Mouse (Mus musculus): ENCODE results near the gene Ptbp3.

The Ptbp3 gene

DNA sequence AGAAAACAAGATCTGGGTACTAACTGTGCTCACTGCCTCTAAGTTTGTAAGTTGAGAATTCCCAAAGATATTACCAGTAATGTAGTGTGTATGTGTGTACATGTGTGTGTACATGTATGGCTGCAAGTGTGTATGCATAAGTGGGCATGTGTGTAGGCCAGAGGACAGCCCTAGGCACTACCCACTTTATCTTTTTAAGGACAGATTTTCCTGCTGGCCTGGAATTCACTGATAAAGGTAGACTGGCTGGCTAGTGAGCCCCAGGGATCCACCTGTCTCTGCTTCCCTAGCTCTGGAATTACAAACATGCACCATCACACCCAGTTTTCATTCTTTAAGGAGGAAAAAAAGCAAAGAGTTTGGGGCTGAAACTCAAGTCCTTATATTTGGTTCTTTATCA is 6.0 kb upstream of the Ptbp3 start:
- DNase-seq (ENCODE audit: low spot score): no peak

DNA sequence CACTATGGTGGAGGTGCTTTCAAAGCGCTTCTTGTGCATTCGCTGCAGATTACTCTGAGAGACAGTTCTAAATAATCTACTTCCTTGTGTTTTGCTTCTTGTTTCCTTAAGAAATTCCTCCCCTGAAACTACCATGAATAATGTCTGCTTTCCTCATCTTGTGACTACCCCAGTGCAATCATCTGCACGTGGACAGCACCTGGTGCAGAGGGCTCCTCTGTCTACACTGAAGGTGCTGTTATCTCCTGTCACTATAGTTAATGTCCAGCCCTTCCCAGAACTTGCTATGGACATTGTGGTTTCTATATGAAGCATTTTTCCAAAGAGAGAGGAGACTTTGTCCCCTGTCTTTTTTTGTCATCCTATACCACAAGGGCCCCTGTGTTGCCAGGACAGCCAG is 4.4 kb upstream of the Ptbp3 start:
- DNase-seq (ENCODE audit: low spot score): no peak

DNA sequence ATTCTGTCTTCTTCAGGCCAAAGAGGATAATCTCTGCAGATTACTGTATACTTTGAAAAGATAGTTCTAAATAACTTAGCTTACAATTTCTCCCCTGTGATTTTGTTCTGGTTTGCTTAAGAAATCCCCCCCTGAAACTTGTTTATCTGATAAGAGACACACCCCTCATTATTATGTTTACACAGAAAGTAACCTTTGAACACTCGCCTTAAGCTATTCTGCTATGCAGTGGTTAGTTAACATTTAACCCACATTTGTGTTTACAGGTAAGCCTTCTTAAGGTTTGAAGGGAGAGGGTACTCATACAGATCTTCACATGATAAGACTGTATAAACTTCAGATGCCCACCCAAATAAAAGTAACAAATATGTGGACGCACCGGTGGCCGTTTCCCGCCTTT is 3.7 kb upstream of the Ptbp3 start:
- DNase-seq (ENCODE audit: low spot score): no peak

DNA sequence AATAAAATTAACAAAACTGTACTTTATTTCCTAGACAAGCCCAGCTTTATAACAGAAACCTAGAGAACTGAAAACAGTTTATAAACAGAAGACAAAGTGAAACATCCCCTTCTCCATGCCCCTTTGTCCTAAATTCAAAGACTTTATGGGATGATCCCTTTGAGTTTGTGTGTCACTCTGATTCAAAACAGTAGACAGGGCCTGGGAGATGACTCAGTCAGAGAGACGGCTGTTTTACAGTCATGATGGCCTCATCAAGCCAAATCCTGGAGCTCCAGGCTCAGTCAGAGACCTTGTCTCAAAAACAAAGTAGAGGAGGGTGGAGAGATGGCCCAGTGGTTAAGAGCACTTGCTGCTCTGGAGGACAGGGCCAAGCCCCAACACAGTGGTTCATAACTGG is 2.7 kb upstream of the Ptbp3 start:
- DNase-seq (ENCODE audit: low spot score): no peak

DNA sequence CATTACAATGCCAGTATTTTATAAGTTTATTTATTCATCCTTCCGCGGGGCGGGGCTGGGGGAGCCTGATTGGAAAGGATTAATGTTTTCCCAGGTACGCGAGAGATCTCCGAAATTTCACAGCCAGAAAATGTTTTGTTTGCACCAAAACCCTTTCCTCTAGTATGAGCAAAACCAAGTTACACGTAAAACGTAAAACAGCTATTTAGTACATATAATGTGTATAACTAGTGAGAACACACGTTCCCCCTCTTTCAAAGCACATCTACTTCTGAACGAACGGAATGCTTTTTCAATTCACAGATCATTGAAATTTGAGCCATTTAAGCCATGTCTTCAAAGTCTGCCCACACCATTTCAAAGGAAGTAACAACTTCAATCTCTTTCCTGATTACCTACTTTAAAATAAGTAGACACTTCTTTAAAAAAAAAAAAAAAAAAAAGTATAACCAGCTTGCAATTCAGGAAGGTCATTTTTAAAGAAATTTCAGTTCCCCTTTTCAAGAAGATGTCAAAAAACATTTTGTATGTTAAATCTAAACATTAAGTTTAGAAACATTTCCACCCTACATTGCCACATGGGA is 905 bp upstream of the Ptbp3 start:
- no peak for DNase-seq (ENCODE audit: low spot score)

DNA sequence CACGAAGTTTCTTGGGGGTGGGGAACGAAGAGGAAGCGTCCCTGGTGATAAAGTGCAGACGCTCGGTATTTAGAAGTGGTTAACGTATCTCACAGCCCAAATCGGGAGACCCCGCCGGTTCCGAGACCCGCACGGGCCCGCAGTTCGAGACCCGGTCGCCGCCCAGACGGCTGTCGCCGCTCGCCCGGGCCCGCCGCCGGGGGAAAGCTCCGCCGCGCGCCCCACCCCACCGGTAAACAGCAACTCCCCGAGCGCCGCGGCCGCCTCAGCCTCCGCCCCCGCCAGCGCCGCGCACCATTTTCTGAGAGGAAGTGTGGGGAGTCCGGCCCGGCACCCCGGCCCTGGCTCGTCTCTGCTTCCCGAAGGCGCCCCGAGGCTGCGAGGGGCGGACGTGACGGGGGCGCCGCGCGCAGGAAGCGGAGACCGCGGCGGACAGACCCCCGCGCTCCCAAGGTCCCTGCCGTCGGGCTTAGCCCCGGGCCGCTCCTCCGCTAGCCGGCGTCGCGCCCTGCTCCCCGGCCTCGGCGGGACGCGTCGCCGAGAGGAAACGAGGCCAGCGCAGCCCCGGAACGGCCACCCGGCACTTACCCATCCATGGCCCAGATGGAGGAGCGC is 497 bp downstream of the Ptbp3 start:
- peak; percentile 57 for DNase-seq (ENCODE audit: low spot score)

DNA sequence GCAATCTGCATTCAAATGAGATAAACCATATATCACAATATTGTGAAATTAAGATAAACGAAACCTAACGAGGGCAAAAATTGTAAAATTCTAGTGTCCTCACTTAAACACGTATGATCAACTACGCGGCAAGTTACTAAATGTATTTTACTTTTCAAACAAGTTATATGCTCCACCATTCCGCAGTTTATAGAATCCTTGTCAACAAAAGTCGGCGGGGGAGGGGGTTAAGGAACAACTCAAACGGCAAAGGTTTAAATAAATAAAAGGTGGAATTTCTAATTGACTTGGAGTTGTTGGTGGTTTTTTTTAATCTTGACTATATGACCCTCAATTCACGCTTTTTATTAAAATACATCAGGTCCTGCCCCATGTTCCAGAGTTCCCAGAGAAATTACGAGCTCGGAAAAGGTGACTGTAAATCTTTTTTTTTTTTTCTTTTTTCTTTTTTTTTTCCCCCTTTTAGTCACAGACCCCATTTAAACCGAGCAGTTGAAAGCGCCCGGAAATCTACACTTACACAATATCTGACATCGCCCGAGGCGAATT is 1.1 kb downstream of the Ptbp3 start:
- no peak for DNase-seq (ENCODE audit: low spot score)

DNA sequence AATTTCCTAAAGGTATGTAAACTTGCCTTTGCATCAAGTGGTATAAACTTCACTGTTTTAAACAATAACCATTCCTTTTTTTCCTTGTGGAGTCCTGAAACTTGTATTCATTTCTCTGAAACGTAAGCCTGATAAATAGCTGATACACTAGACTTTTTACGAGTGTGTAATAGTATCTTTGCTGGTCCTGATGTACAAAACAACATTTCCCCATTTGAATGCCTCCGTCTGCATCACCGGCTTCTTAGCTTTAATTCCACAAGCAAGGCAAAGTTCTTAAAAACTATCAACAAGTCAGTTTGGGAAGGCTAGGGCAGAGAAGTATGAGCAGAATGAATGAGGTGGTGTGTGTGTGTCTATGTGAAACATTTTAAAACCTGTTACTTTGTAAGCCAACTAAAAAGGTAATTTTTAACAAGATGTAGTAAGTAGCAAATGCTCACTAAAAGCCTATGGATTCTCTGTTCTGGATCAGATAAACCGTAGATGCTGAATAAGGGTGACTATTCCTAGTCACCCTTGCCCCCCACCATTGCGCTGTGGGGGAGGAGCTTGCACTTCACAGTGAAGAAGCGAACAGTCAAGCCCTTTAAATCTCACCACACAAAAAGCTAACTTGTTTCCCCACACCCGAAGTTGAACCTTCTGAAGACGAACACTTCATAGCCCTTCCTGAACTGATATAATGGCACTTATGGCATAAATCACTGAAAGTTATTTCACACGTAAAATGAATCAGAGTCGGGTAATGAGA is 1.9 kb downstream of the Ptbp3 start:
- DNase-seq (ENCODE audit: low spot score): peak; percentile 31

DNA sequence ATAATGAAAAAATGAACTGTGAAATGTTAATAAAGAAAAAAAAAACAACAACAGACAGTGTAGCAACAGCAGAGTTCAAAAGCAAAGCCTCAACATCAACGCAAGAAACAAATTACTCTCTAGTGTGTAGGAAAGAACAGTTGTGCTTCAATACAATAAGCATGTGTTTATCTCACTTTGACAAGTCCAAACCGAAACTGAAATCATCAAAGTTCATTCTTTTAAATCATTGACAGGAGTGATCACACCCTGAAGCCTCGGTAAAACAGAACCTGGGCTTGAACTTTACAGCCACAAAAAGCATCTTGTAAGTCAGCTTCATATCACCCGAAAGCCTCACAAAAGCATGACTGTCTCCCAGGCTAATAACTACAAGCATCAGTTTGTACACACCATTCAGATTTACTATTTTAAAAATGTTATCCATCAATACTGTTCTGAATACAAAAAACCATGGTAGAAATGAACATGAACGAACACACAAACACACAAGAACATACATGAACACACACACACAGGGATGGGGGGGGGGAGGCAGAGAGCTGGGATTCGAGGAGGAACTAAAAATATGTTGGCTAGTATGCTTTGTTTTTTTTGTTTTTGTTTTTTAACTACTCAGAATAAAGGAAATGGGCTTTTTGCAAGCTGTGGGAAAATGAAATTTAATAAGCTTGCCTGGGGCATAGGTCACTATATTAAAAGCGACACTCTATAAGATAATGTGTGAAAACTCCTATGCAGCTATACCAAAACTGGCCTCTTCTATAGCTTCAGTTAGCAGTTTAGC is 2.7 kb downstream of the Ptbp3 start:
- no peak for DNase-seq (ENCODE audit: low spot score)

DNA sequence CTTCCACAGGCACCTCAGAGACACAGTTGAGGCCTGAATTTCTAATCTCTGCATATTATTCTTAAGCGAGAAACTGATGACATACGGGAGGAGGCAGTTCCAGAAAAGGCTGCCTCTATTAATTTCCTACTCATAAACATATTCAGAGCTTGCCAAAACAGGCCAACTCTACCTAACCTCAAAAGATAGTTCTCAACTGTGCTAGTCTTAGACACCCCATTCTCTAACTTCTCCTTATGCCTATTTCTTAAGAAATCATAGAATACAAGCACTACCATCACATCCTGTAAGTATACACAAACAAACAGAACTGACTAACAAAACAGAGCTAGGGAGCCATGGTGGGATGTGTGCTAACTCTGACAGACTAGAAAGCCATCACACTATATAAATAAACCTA is 4.5 kb downstream of the Ptbp3 start:
- no peak for DNase-seq (ENCODE audit: low spot score)

DNA sequence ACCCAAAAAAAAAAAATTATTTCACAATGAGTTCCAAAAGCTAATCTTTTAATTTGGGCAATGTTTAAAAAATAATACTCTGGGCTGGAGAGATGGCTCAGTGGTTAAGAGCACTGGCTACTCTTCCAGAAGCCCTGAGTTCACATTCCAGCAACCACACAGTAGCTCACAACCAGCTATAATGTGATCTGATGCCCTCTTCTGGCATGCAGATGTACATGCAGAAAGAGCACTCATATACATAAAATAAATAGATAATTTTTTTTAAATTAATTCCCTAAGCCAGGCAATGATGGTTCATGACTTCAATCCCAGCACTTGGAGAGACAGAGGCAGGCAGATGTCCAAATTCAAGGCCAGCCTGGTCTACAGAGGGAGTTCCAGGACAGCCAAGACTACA is 6.2 kb downstream of the Ptbp3 start:
- no peak for DNase-seq (ENCODE audit: low spot score)

DNA sequence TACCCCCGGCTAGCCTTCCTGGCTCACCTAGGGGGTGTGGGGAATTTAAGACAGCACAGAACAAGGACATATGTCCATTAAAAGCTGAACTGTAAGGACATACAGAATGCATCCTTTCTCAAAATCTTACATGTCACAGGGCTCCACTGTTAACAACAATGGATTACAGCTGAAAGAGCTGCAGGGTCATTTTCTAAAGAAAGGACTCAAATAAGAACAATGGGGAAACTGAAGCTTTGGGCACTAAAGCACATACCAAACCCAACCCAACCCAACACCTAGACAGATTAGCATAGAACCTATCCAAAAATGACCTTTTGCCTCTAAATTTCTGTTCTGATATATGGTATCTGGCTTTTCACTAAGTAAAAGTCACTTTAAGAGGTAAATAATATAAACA is 12.9 kb downstream of the Ptbp3 start:
- DNase-seq (ENCODE audit: low spot score): no peak

DNA sequence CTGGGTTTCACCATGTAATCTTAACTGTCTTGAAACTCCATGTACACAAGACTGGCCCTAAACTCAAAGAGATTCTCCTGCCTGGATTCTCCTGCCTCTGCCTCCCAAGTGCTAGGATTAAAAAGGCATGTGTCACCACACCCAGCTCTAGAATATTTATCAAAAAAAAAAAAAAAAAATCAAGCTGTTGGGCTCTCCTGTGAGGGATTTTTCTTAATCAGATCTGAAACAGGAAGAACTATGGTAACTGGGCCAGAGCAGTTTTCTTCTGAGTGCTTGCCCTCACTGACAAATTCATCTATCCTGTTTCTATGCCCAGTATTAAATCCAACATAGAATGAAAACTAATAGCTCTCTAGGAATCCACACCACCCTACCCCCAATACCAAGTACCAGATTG is 13.5 kb downstream of the Ptbp3 start:
- DNase-seq (ENCODE audit: low spot score): no peak

DNA sequence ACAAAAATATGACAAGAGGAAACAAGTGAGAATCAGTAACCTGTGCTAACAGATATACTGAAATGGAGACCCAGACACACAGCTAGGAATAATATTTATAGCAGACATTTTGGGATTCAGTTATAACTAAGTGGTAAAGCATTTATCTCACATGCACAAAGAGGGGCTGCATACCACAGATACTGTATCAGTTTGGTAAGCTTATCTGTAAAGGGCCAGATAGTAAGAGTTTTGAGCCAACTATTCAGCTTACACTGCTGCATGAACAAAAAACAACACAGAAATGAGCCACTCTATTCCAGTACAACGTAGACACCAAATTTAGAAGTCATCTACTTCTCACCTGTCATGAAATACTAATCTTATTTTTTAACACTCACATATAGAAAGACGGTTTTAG is 15.9 kb downstream of the Ptbp3 start:
- no peak for DNase-seq (ENCODE audit: low spot score)

DNA sequence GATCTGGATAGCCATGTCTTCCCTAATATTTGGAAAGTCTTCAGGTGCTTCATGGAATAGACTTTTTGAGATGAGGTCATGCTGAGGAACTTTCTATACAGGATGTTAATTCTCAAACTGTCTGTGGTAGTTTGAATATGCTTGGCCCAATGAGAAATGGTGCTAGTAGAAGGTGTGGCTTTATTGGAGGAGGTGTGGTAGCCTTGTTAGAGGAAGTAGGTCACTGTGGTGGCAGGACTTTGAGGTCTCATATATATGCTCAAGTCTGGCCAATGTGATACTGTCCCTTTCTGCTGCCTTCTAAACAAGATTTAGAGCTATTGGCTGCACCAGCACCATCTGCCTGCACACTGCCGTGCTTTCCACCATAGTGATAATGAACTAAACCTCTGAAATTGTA is 18.0 kb downstream of the Ptbp3 start:
- no peak for DNase-seq (ENCODE audit: low spot score)

DNA sequence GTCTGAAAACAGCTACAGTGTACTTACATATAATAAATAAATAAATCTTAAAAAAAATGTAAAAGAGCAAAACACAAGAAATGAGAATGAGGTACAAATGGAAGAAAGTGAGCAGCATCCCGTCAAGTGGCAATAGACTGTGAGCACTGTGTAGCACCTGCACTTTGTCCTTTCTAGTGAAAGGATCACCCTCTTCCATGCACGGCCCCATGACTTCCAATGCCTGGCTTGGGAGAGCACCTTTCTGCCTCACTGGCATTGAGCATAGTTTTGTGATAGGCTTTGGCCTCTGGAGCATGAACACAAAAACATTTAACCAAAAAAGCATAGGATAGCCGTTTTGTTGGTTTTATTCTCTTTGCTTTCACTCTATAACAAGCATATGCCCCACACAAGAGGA is 21.7 kb downstream of the Ptbp3 start:
- no peak for DNase-seq (ENCODE audit: low spot score)

DNA sequence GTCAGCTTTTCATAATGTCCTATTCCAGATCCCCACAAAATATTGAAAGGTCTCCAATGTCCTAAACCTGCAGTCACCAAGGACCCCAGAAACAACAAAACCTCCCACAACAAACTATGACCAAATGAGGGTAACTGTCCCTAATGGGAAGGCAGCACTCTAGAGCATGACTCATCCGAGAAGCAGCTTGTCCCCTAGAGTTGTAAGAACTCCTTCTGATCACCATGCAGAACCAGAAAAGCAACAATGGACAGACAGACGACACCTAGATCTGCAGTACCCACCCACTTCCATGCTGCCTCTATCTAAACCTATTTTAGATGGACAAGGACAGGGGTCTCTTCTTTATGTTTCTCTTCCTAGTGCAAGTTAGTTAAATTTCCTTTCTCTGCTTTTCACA is 22.4 kb downstream of the Ptbp3 start:
- DNase-seq (ENCODE audit: low spot score): no peak

DNA sequence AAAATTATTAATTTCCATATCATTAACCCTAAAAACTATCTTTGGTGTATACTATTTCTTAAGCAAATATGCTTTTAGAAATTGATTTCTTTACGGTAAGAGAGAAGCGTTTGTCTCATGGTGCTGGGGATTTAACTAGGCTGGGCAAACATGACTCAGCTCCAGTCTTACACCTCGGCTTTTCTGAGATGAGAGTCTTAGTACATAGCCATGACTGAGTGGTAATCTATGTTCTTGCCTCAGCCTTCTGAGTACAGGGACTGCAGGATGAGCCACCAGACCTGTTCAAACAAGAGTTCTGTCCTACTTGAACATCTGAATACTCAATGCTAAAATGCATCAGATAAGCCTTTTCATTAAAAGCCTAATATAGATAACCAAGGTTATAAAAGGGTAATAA is 24.3 kb downstream of the Ptbp3 start:
- DNase-seq (ENCODE audit: low spot score): no peak

DNA sequence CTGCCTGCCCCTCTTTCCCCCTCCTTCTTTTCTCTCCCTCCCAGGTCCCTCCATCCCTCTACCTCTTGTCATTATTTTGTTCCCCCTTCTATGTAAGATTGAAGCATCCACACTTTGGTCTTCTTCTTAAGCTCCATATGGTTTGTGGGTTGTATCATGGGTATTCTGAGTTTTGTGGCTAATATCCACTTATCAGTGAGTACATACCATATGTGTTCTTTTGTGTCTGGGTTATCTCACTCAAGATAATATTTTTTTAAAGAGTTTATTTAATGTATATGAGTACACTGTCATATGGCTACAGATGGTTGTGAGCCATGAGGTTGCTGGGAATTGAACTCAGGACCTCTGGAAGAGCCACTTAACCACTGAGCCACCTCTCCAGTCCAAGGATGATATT is 38.8 kb downstream of the Ptbp3 start:
- no peak for DNase-seq (ENCODE audit: low spot score)

DNA sequence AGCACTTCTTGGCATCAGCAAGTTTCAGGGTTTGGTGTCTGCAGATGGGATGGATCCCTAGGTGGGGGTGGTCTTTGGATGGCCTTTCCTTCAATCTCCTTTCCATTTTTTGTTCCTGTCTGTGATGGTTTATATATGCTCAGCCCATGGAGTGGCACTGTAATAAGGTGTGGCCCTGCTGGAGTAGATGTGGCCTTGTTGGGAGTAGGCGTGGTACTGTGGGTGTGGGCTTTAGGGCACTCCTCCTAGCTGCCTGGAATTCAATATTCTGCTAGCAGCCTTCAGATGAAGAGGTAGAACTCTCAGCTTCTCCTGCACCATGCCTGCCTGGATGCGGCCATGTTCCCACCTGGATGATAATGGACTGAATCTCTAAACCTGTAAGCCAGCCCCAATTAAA is 39.6 kb downstream of the Ptbp3 start:
- DNase-seq (ENCODE audit: low spot score): no peak

DNA sequence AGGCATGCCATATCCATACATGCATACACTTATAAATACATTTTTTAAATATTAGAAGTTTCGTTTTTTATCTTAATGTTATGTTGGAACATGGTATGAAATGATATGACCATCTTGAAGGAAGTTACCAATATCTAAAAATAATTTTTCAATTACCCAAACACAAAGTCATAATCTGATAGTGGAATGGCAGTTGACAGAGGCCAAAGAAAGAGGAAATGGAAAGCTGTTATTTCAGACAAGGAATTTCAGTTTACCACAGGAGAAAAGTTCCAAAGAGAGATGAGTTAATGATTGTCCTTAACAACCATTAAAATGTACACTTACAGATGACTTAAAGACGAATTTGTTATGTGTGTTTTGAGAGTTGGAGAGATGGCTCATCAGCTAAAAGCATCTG is 41.4 kb downstream of the Ptbp3 start:
- no peak for DNase-seq (ENCODE audit: low spot score)

DNA sequence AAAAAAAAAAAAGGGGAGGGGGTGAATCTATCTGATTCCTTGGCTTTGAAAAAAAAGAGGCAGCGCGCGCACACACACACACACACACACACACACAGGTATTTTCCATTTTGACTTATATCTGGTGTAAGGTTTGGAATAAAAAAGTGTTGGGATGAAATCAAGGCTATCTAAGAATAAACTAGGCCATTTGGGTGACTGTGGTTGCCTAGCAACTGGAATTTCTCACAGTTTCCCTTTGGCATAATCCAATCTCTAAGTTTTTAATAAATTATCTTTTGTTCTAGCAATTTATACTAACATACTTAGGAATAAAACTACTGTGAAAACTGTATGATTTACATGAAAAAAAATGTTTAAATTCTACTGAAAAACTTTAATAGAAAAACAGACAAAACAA is 42.5 kb downstream of the Ptbp3 start:
- DNase-seq (ENCODE audit: low spot score): no peak

DNA sequence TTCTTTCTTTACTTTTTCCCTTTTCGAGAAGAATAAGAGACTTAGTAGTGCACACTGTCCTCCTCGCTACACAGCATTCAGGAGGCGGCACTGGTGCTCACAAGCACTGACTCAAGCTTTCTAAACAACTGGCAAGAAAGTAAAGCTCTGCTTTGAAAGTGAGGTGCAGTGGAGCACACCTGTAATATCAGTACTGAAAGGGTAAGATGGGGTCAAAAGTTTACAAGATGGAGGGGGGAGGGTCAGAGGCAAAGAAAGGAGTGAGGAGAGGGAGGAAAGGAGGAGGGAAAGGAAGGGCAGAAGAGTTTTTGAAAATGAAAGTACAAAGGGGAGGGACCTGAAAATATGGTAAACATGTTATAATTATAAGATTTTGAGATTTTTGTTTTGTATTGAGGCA is 43.7 kb downstream of the Ptbp3 start:
- no peak for DNase-seq (ENCODE audit: low spot score)
